ENCODE assay signal across 10 mouse cellular contexts in the genomic region with DNA sequence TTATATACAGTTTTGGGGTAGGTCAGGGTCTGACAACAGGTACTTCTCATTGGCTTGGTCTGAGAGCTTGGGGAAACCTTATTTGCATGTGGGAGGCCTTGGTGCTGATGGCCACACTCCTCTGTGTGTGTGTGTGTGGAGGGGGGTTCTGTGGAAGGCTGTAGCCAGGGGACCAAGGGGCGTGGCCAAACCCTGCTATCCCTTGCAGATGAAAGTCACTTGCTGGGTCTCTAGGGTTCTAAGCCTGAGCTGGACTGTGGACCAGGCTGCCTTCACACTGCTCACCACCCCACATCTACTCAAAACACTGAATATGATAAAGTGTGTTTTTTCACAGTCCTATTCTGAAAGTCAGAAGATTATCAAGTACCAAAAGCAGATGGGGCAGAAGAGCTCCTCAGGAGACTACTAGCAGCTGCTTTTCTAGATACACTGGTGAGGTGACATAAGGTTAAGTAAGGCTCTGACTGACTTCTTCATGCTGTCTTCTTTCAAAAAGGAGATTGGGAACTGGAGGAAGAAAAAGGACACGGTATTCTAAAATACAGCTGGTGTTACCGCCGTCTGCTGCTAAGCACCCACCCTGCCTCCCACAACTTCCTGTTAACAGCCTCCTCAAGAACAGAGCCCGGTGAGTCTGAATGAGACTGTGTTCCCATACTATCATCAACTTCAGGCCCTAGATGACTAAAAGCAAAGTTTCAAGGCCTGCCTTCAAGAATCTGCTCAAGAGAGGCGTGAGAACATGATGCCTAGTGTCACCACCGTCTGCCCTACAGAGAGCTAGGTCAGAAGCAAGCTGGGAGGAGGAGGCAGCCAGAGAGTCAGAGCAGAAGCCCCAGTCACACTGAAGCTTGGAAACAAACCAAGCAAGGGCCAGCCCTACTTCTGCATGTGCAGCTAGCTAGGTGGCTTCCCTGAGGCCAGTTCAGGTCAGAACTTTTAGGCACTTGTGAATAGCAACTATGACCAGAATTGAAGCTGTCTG. TPM values are rescaled to one million over a fixed set of nuclear protein-coding genes. Genes with fewer than 3 reads are reported as not detected.
A peak's percentile ranks its signal among the peaks of the same experiment; 100 is the strongest.
DNase-seq lines count a peak whose midpoint lies in the region; ATAC-seq lines count a peak whose summit lies in the region.
"Had no signal": no experiment of that assay in that cellular context is flagged by ENCODE, and none has a peak within 500 bp of the region (broad histone marks: within the 10 kb centered on the region; RNA-seq: fewer than 3 reads in every experiment).

No protein-coding gene starts in this region.

- no peak overlapping the region for H3K4me3 ChIP-seq in forebrain, embryonic 10.5 days

- H3K4me1 ChIP-seq in forebrain, embryonic 10.5 days: no peaks in the 10 kb centered on the region

- 92% methylated on average over 7 of the region's 7 CpGs for WGBS in forebrain, embryonic 10.5 days

- DNase-seq in frontal cortex, postnatal 10 days (ENCODE audit: low spot score in 2 of 2): no peak
- DNase-seq in right cerebral cortex, adult 18-20 months: peak; percentile 89
- DNase-seq in right cerebral cortex, postnatal 4 days: no peak
- DNase-seq in left cerebral cortex, postnatal 36 days (ENCODE audit: low spot score in 2 of 2): peak; percentile 65 to 71
- DNase-seq in thymus, postnatal 14 days: peak; percentile 73
- no peak for DNase-seq in forebrain, embryonic 10.5 days (ENCODE audit: extremely low spot score, low spot score)
- DNase-seq: cerebellum, postnatal 10 days had no signal

- no peaks in the 10 kb centered on the region for H3K9me3 ChIP-seq in forebrain, embryonic 10.5 days

- intact Hi-C loops in left cerebral cortex, postnatal 36 days (cut with DNase I): no loop called here

- peaks cover 70% of the 10 kb centered on the region for H3K36me3 ChIP-seq in forebrain, embryonic 10.5 days (replicated peaks)

- peak; percentile 94 for ATAC-seq in frontal cortex, adult (ENCODE audit: low TSS enrichment)
- no peak for ATAC-seq in erythroblast, adult 5-6 weeks (replicated peaks; ENCODE audit: low FRiP score, poor library complexity, severe bottlenecking)

- no peaks in the 10 kb centered on the region for H3K27me3 ChIP-seq in forebrain, embryonic 10.5 days (ENCODE audit: poor library complexity, severe bottlenecking)

- H3K27ac ChIP-seq in forebrain, embryonic 10.5 days: no peak overlapping the region
- H3K27ac ChIP-seq: macrophage had no signal

RNA-seq across cellular contexts. Expression of a gene that starts 26.5 kb away (rescaled TPM):
- 100 to 1,000 TPM in 1 of 2 experiments, 10 to 100 TPM in 1; 90.2 to 105 TPM for total RNA-seq in left cerebral cortex, postnatal 36 days (2021)
- total RNA-seq in erythroblast, adult 5-6 weeks (2015; ENCODE audit: low replicate concordance): 121 and 122 TPM in 2 replicates
- total RNA-seq in erythroblast, adult 5-6 weeks (2017; ENCODE audit: low replicate concordance): 221 and 226 TPM in 2 replicates
- polyA plus RNA-seq in forebrain, embryonic 10.5 days (2016; fragmentation: Nextera tagmentation; extraction: Ambion mirVana): 27.6 and 31.3 TPM in 2 replicates

Comparison
In these comparisons a context has a peak if more than half of its experiments do, and no peak if none do; other contexts are left out.
1. DNase-seq: peak in right cerebral cortex, adult 18-20 months (single experiment), left cerebral cortex, postnatal 36 days (2 of 2) and thymus, postnatal 14 days (single experiment); none in frontal cortex, postnatal 10 days (0 of 2), right cerebral cortex, postnatal 4 days (single experiment) and forebrain, embryonic 10.5 days (single experiment).